Mouse (Mus musculus): ENCODE results near the gene Sertad1.

- TF ChIP-seq CTCF (conservative IDR thresholded peaks at IDR 0.05; ENCODE audit: low read length), result no peak
- TF ChIP-seq POU5F1 (IDR thresholded peaks at IDR 0.05; ENCODE audit: borderline replicate concordance, low read length), result no peak
- no peak for TF ChIP-seq NANOG (IDR thresholded peaks at IDR 0.05; ENCODE audit: borderline replicate concordance, low read length)
Observed at GRCm38 (mm10) chr7:27460477-27460876, 26.2 kb upstream of the Sertad1 start.
